Comparison of ENCODE assay signal across 24 mouse cellular contexts in the genomic region with DNA sequence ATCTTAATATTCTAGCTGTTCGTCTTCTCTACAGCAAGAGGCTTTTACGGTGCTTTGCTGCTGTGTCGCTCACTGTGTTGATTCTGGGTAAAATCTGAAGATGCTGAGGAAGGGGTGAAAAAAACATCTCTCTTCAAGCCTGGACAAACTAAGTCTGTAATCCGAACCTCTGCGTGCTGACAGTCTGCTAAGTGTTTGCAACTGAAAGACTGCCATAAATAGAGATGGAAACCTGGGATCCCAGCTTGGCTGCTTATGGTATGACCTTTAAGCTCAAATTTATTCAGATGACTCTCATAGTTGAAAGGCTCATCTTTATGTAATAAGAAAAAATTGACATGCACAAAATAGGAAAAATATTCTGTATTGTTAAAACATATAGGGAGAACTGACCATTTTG.
DNase-seq lines count a peak whose midpoint lies in the region; ATAC-seq and TF ChIP-seq lines count a peak whose summit lies in the region.
"Had no signal": no experiment of that assay in that cellular context is flagged by ENCODE, and none has a peak within 500 bp of the region (broad histone marks: within the 10 kb centered on the region; RNA-seq: fewer than 3 reads in every experiment).

No protein-coding gene starts in this region.

- H3K9ac ChIP-seq in heart, embryonic 14.5 days (ENCODE audit: low read length) = 0 out of 2 replicates have a peak overlapping the region, but pooled peaks have one; percentile 7
- no peak overlapping the region for H3K9ac ChIP-seq in heart, embryonic 16.5 days (ENCODE audit: low read length)
- H3K9ac ChIP-seq: embryonic facial prominence, embryonic 13.5 days; hindbrain, embryonic 13.5 days; limb, embryonic 13.5 days; midbrain, embryonic 13.5 days; neural tube, embryonic 13.5 days had no signal

- ATAC-seq in heart, embryonic 14.5 days (ENCODE audit: insufficient number of reproducible peaks, insufficient read depth, low FRiP score, low read depth) = no peak
- ATAC-seq in heart, embryonic 16.5 days (replicated peaks; ENCODE audit: extremely low read depth, insufficient read depth, low FRiP score) = no peak
- ATAC-seq: CD4-positive, CD25-positive, alpha-beta regulatory T cell, adult 4 months; forebrain, embryonic 16.5 days; intestine, embryonic 16.5 days; midbrain, embryonic 13.5 days had no signal

- H3K27ac ChIP-seq in heart, embryonic 14.5 days (replicated peaks in 1 of 2; ENCODE audit: control insufficient read depth in 1 of 2, insufficient read depth in 1 of 2, low read depth in 2 of 2, low read length in 2 of 2) = peak overlapping the region; percentile 45 to 55; a peak in 2 of 4 replicates
- peak overlapping the region; percentile 36; the same call in 1 of the 2 replicates for H3K27ac ChIP-seq in heart, embryonic 16.5 days (ENCODE audit: low read length)
- H3K27ac ChIP-seq: embryonic facial prominence, embryonic 13.5 days; forebrain, embryonic 10.5 days; hindbrain, embryonic 13.5 days; limb, embryonic 13.5 days; macrophage; midbrain, embryonic 13.5 days; neural tube, embryonic 13.5 days had no signal

- no peaks in the 10 kb centered on the region for H3K9me3 ChIP-seq in heart, embryonic 14.5 days (ENCODE audit: control insufficient read depth, low read length)
- H3K9me3 ChIP-seq in heart, embryonic 16.5 days (replicated peaks; ENCODE audit: control insufficient read depth, low read length) = no peaks in the 10 kb centered on the region
- H3K9me3 ChIP-seq: embryonic facial prominence, embryonic 13.5 days; forebrain, embryonic 10.5 days; hindbrain, embryonic 13.5 days; limb, embryonic 13.5 days; midbrain, embryonic 13.5 days; neural tube, embryonic 13.5 days had no signal

- DNase-seq in heart, adult 8-10 months (ENCODE audit: low spot score) = peak; percentile 3
- no peak for DNase-seq in heart, postnatal 25 days (ENCODE audit: low spot score)
- no peak for DNase-seq in heart, postnatal 14 days
- DNase-seq in telencephalon, adult 2 months (ENCODE audit: low read depth, low spot score) = peak; percentile 12
- no peak for DNase-seq in lung, adult 2 months
- DNase-seq: adrenal gland, postnatal 14 days; cerebellum, adult 18-20 months; gastrocnemius, postnatal 36 days; kidney, adult 9 months; kidney, postnatal 10 days; right cerebral cortex, postnatal 4 days had no signal

- H3K4me1 ChIP-seq in heart, embryonic 14.5 days (ENCODE audit: control insufficient read depth in 2 of 2, insufficient read depth in 2 of 2, low read length in 2 of 2) = peaks cover 0 to 3% of the 10 kb centered on the region in 2 experiments; a peak in 3 of 4 replicates
- H3K4me1 ChIP-seq in heart, embryonic 16.5 days (ENCODE audit: control insufficient read depth, insufficient read depth, low read length) = peaks cover 3% of the 10 kb centered on the region; the same call in 1 of the 2 replicates
- no peaks in the 10 kb centered on the region for H3K4me1 ChIP-seq in lung, adult 2 months (ENCODE audit: control insufficient read depth, insufficient read depth, low read length)
- H3K4me1 ChIP-seq: embryonic facial prominence, embryonic 13.5 days; forebrain, embryonic 10.5 days; hindbrain, embryonic 13.5 days; limb, embryonic 13.5 days; midbrain, embryonic 13.5 days; neural tube, embryonic 13.5 days had no signal

- H3K27me3 ChIP-seq in heart, embryonic 14.5 days (ENCODE audit: control insufficient read depth, insufficient read depth, low read length) = no peaks in the 10 kb centered on the region
- no peaks in the 10 kb centered on the region for H3K27me3 ChIP-seq in heart, embryonic 16.5 days (ENCODE audit: control insufficient read depth, insufficient read depth, low read length)
- H3K27me3 ChIP-seq: embryonic facial prominence, embryonic 13.5 days; hindbrain, embryonic 13.5 days; limb, embryonic 13.5 days; midbrain, embryonic 13.5 days; neural tube, embryonic 13.5 days had no signal

- no peak for TF ChIP-seq CTCF in lung, adult 2 months (IDR thresholded peaks at IDR 0.05; ENCODE audit: insufficient read depth, low read length)

- intact Hi-C loops in heart, postnatal 25 days (cut with DNase I) = no loop called here
- intact Hi-C loops in heart, postnatal 14 days (cut with DNase I) = no loop called here

- H3K4me2 ChIP-seq in heart, embryonic 14.5 days (ENCODE audit: low read length) = 0 out of 2 replicates have a peak overlapping the region, but pooled peaks have one; percentile 5
- peak overlapping the region; percentile 14; the same call in 1 of the 2 replicates for H3K4me2 ChIP-seq in heart, embryonic 16.5 days (ENCODE audit: low read depth, low read length)
- H3K4me2 ChIP-seq: embryonic facial prominence, embryonic 13.5 days; hindbrain, embryonic 13.5 days; limb, embryonic 13.5 days; liver, embryonic 11.5 days; midbrain, embryonic 13.5 days; neural tube, embryonic 13.5 days had no signal

- TF ChIP-seq POLR2A in lung, adult 2 months (IDR thresholded peaks at IDR 0.05; ENCODE audit: borderline replicate concordance, extremely low read depth, low read depth, low read length) = no peak

- H3K36me3 ChIP-seq in heart, embryonic 14.5 days (ENCODE audit: control insufficient read depth, insufficient read depth, low read length) = no peaks in the 10 kb centered on the region
- H3K36me3 ChIP-seq in heart, embryonic 16.5 days (ENCODE audit: control insufficient read depth, insufficient read depth) = no peaks in the 10 kb centered on the region
- H3K36me3 ChIP-seq: embryonic facial prominence, embryonic 13.5 days; forebrain, embryonic 10.5 days; hindbrain, embryonic 13.5 days; limb, embryonic 13.5 days; midbrain, embryonic 13.5 days; neural tube, embryonic 13.5 days had no signal

- 47% methylated on average over 5 of the region's 5 CpGs for WGBS in heart, embryonic 14.5 days
- WGBS in heart, embryonic 16.5 days = 57% methylated on average over 5 of the region's 5 CpGs
- 74% methylated on average over 5 of the region's 5 CpGs for WGBS in lung, adult 2 months

- no peak overlapping the region for H3K4me3 ChIP-seq in heart, embryonic 14.5 days (ENCODE audit: control insufficient read depth in 1 of 2, insufficient read depth in 1 of 2, low read depth in 1 of 2, low read length in 2 of 2)
- H3K4me3 ChIP-seq in heart, embryonic 16.5 days (ENCODE audit: low read length) = no peak overlapping the region
- H3K4me3 ChIP-seq in lung, adult 2 months (replicated peaks; ENCODE audit: extremely low read depth, low read depth, low read length) = no peak overlapping the region
- H3K4me3 ChIP-seq: embryonic facial prominence, embryonic 13.5 days; forebrain, embryonic 10.5 days; hindbrain, embryonic 13.5 days; limb, embryonic 13.5 days; midbrain, embryonic 13.5 days; neural tube, embryonic 13.5 days had no signal

Comparison
In these comparisons a context has a peak if more than half of its experiments do, and no peak if none do; other contexts are left out.
1. DNase-seq: peak in heart, adult 8-10 months (single experiment) and telencephalon, adult 2 months (single experiment); none in heart, postnatal 25 days (single experiment), heart, postnatal 14 days (0 of 2) and lung, adult 2 months (single experiment).